Mouse (Mus musculus) B cell, adult 67 days (primary cell): ENCODE measurements around the gene Slc10a6. TPM values are rescaled to one million over a fixed set of nuclear protein-coding genes. Genes with fewer than 3 reads are reported as not detected.

Experiments
- total RNA-seq, 2 experiments: library from RNA; stranded (reverse); gene quantifications; 4 replicates each; pipeline ENCODE4 v1.2.4; 2023

Slc10a6 gene
- not detected for total RNA-seq

DNA sequence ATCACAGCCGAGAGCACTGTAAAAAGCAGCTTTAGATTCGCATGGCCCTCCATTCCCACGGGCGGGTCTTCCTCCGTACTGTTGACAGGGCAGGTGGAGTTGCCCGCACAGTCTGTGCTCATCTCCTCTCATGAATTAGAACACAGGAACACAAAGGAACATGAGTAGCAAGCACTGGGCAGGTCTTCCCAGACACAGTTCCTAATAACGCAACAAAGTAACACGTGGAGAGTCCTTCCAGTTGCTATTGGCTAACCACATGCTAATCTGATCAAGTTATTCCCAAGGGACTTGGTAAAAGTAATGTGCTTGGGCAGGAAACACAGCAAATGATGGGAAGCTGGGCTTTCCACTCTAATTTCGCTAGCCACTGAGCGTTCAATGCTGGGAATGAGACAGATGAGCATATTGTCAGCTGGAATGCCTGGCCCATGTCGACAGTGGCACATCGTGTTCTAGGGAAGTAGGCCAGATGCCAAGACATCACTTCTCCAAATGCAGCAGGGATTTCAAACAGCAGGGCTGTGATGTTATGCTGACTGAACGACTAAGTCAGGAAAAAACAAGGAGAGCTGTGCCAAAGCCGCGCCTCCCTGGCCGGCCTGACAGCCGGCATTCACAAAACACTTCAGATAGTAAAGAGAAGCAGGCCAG, at the start of gene Slc10a6:
Gene Slc10a6 (minus strand): TSS at position 293 of the 654 bp plus-strand sequence.

DNA sequence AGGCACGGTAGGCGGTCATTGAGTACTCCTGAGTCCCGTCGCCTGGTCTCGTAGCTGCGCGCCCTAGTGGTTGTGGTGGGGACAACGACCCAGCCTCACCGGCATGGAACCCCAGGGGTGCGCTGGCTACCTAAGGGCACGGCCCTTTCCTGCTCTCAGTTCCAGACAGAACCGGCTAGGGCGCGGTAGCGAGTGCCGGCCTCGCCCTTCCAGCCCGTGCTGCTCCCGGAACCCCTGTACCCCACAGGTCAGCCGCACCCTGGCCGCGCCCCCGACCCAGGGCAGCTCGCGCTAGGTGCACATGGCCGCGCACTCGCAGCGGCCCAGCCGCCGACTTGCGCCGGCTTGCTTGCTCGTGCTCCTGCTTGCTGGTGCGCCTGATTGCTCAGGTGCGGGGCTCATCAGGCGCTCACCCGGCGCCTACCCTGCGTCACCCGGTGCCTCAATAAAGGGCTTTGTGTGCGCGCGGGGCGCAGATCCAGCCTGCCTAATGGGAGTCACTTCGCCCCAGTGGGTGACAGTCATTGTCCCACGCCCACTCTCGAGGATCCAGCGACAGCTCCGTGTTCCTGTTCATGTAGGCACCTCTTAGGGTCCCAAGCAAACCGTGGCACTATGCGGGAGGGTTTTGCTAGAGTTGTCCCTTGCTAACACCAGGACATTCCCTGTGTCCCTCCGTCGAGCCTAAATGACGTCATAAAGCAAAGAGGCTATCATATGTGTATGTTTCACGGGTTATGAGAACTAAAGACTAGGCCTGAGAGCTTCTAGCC, 26.3 kb upstream of the Slc10a6 start, which contains the start of gene 1700016H13Rik:
Gene 1700016H13Rik (minus strand): TSS at position 665 of the 773 bp plus-strand sequence.

Other genes starting within 250 kb of the Slc10a6 start
- gene Ptpn13, start 204.2 kb downstream of the Slc10a6 start, total RNA-seq: not detected
- gene 1700016H13Rik, start 26.6 kb upstream of the Slc10a6 start, total RNA-seq: not detected
- 100 to 1,000 TPM; 172 to 182 TPM for gene Aff1, start 63.0 kb upstream of the Slc10a6 start, total RNA-seq